8 mouse cellular contexts compared by ENCODE assay signal in the genomic region with DNA sequence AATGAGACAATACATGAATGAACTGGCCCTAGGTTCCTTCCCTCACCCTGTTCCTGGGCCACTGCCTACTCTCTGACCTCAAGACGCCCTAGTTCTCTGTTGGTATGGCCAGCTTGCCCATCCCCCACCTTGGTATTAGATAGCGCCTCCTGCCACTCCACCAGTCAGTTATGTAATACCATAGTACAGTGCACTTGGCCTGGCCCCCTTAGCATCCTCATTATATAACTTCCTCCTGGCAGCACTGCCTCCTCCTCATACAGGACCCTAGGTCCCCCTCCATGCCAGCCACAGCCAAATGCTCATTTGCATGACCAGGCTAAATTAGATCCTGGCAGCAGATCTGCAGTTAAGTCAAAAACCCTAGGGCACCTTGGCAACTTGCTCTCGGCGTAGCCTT. TPM values are rescaled to one million over a fixed set of nuclear protein-coding genes. Genes with fewer than 3 reads are reported as not detected.
A peak's percentile ranks its signal among the peaks of the same experiment; 100 is the strongest.
DNase-seq lines count a peak whose midpoint lies in the region; ATAC-seq and TF ChIP-seq lines count a peak whose summit lies in the region.

No protein-coding gene starts in this region.

- no peak overlapping the region for H3K4me3 ChIP-seq in lung, postnatal 0 days (ENCODE audit: low read depth, low read length)
- H3K4me3 ChIP-seq in lung, adult 2 months (replicated peaks; ENCODE audit: extremely low read depth, low read depth, low read length) = no peak overlapping the region
- H3K4me3 ChIP-seq in forebrain, postnatal 0 days (ENCODE audit: low read depth, low read length) = no peak overlapping the region

- WGBS in lung, postnatal 0 days = 85% methylated on average over 4 of the region's 4 CpGs
- WGBS in lung, adult 2 months = 71% methylated on average over 4 of the region's 4 CpGs
- 64% methylated on average over 4 of the region's 4 CpGs for WGBS in forebrain, postnatal 0 days

- TF ChIP-seq EP300 in lung, postnatal 0 days (IDR thresholded peaks at IDR 0.05) = no peak

- H3K4me2 ChIP-seq in lung, postnatal 0 days (replicated peaks; ENCODE audit: low read depth, low read length) = no peak overlapping the region
- H3K4me2 ChIP-seq in forebrain, postnatal 0 days (ENCODE audit: low read depth) = no peak overlapping the region

- TF ChIP-seq POLR2A in lung, adult 2 months (IDR thresholded peaks at IDR 0.05; ENCODE audit: borderline replicate concordance, extremely low read depth, low read depth, low read length) = no peak

- no peaks in the 10 kb centered on the region for H3K9me3 ChIP-seq in lung, postnatal 0 days (ENCODE audit: low read length)
- no peaks in the 10 kb centered on the region for H3K9me3 ChIP-seq in forebrain, postnatal 0 days (ENCODE audit: low read length)

- DNase-seq in frontal cortex, postnatal 25 days (ENCODE audit: low spot score in 2 of 2) = no peak
- peak; percentile 62 for DNase-seq in lung, postnatal 0 days (ENCODE audit: low spot score)
- DNase-seq in lung, adult 2 months = no peak
- no peak for DNase-seq in forebrain, postnatal 0 days
- no peak for DNase-seq in right cerebral cortex, postnatal 25 days

- ATAC-seq in frontal cortex, adult (ENCODE audit: low TSS enrichment) = peak; percentile 11; the same call in 1 of the 2 replicates
- 0 out of 2 replicates have a peak, but pooled peaks have one; percentile 15 for ATAC-seq in lung, postnatal 0 days
- peak; percentile 48 for ATAC-seq in forebrain, postnatal 0 days
- peak; percentile 89 for ATAC-seq in megakaryocyte, adult 5-6 weeks (ENCODE audit: poor library complexity, severe bottlenecking)
- no peak for ATAC-seq in erythroblast, adult 5-6 weeks (replicated peaks; ENCODE audit: low FRiP score, poor library complexity, severe bottlenecking)

- TF ChIP-seq CTCF in lung, postnatal 0 days (IDR thresholded peaks at IDR 0.05) = no peak
- no peak for TF ChIP-seq CTCF in lung, adult 2 months (IDR thresholded peaks at IDR 0.05; ENCODE audit: insufficient read depth, low read length)
- TF ChIP-seq CTCF in forebrain, postnatal 0 days (IDR thresholded peaks at IDR 0.05; ENCODE audit: low read depth) = no peak

- H3K27ac ChIP-seq in lung, postnatal 0 days (ENCODE audit: low read length) = no peak overlapping the region
- 0 out of 2 replicates have a peak overlapping the region, but pooled peaks have one; percentile 35 for H3K27ac ChIP-seq in forebrain, postnatal 0 days (ENCODE audit: low read depth, low read length)

- no peaks in the 10 kb centered on the region for H3K27me3 ChIP-seq in lung, postnatal 0 days (replicated peaks; ENCODE audit: insufficient read depth, low read length)
- no peaks in the 10 kb centered on the region for H3K27me3 ChIP-seq in forebrain, postnatal 0 days (ENCODE audit: insufficient read depth, low read length)

- peaks cover 20% of the 10 kb centered on the region; the same call in 1 of the 2 replicates for H3K36me3 ChIP-seq in lung, postnatal 0 days (ENCODE audit: insufficient read depth, low read length)
- 0 out of 2 replicates have a peak, but pooled peaks cover 6% of the 10 kb centered on the region for H3K36me3 ChIP-seq in forebrain, postnatal 0 days (ENCODE audit: insufficient read depth)

- H3K4me1 ChIP-seq in lung, postnatal 0 days (ENCODE audit: insufficient read depth, low read depth, low read length) = peaks cover 10% of the 10 kb centered on the region; the same call in 1 of the 2 replicates
- peaks cover 12% of the 10 kb centered on the region for H3K4me1 ChIP-seq in lung, adult 2 months (ENCODE audit: control insufficient read depth, insufficient read depth, low read length)
- no peaks in the 10 kb centered on the region for H3K4me1 ChIP-seq in forebrain, postnatal 0 days (ENCODE audit: insufficient read depth)

- no peak overlapping the region for H3K9ac ChIP-seq in lung, postnatal 0 days (replicated peaks; ENCODE audit: low read depth)
- H3K9ac ChIP-seq in forebrain, postnatal 0 days = no peak overlapping the region

RNA-seq across cellular contexts. Expression of a gene that starts 18.8 kb away (rescaled TPM):
- 20.3 and 21.1 TPM in 2 replicates for polyA plus RNA-seq in lung, postnatal 0 days (2015; fragmentation: Nextera tagmentation; extraction: Ambion mirVana)
- 31.6 and 36.7 TPM in 2 replicates for polyA plus RNA-seq in lung, adult 2 months (2012; rRNA removed)
- total RNA-seq in forebrain, postnatal 0 days (2014; rRNA removed) = 5.2 and 5.4 TPM in 2 replicates
- polyA plus RNA-seq in forebrain, postnatal 0 days (2015; fragmentation: Nextera tagmentation; extraction: Ambion mirVana) = 3.1 and 4.0 TPM in 2 replicates
- 59.1 and 68.1 TPM in 2 replicates for total RNA-seq in megakaryocyte, adult 5-6 weeks (2015)
- total RNA-seq in megakaryocyte, adult 5-6 weeks (2017) = 52.5 and 60.6 TPM in 2 replicates
- total RNA-seq in erythroblast, adult 5-6 weeks (2015; ENCODE audit: low replicate concordance) = 22.3 and 23.4 TPM in 2 replicates
- total RNA-seq in erythroblast, adult 5-6 weeks (2017; ENCODE audit: low replicate concordance) = 25.3 and 39.0 TPM in 2 replicates

RNA-seq across cellular contexts. Expression of a gene that starts 25.9 kb away (rescaled TPM):
- 0.56 and 0.87 TPM in 2 replicates for polyA plus RNA-seq in lung, postnatal 0 days (2015; fragmentation: Nextera tagmentation; extraction: Ambion mirVana)
- 0.36 and 1.0 TPM in 2 replicates for polyA plus RNA-seq in lung, adult 2 months (2012; rRNA removed)
- 1.5 and 3.7 TPM in 2 replicates for total RNA-seq in forebrain, postnatal 0 days (2014; rRNA removed)
- polyA plus RNA-seq in forebrain, postnatal 0 days (2015; fragmentation: Nextera tagmentation; extraction: Ambion mirVana) = 0.75 and 1.0 TPM in 2 replicates
- total RNA-seq in megakaryocyte, adult 5-6 weeks (2015) = 12.1 and 12.6 TPM in 2 replicates
- total RNA-seq in megakaryocyte, adult 5-6 weeks (2017) = 12.7 and 16.9 TPM in 2 replicates
- 2.9 and 6.9 TPM in 2 replicates for total RNA-seq in erythroblast, adult 5-6 weeks (2015; ENCODE audit: low replicate concordance)
- total RNA-seq in erythroblast, adult 5-6 weeks (2017; ENCODE audit: low replicate concordance) = 6.5 and 19.7 TPM in 2 replicates

RNA-seq across cellular contexts. Expression of a gene that starts 41.0 kb away (rescaled TPM):
- not detected in 2 replicates for polyA plus RNA-seq in lung, postnatal 0 days (2015; fragmentation: Nextera tagmentation; extraction: Ambion mirVana)
- 0.17 and 0.59 TPM in 2 replicates for polyA plus RNA-seq in lung, adult 2 months (2012; rRNA removed)
- 3.3 TPM in 2 replicates for total RNA-seq in forebrain, postnatal 0 days (2014; rRNA removed)
- polyA plus RNA-seq in forebrain, postnatal 0 days (2015; fragmentation: Nextera tagmentation; extraction: Ambion mirVana) = 0.25 and 0.50 TPM in 2 replicates
- total RNA-seq in megakaryocyte, adult 5-6 weeks (2015) = not detected in 2 replicates
- 0.08 TPM in 1 of 2 replicates, not detected in the other for total RNA-seq in megakaryocyte, adult 5-6 weeks (2017)
- total RNA-seq in erythroblast, adult 5-6 weeks (2015; ENCODE audit: low replicate concordance) = not detected in 2 replicates
- not detected in 2 replicates for total RNA-seq in erythroblast, adult 5-6 weeks (2017; ENCODE audit: low replicate concordance)
